Mouse (Mus musculus): ENCODE measurements around the gene Axl.

DNA sequence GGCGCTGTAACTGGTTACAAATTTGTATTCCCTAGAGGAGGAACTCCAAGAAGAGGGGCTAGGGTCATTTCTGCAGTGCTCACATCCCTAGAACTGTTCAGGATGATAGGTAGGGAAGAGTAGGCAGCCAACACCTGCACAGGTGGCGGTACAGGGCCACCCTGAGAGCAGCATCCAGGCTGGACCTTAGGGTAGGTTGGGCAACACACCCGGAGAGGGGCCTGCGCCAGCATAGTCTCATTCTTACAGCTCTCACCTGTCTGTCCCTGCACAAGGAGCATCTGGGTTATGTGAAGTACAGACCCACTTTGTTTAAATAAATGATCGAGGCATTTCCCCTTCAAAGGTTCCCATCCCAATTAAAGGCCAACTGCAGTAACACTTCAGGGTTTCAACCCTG is 67.7 kb downstream of the Axl start:
- no peak for TF ChIP-seq HCFC1 (IDR thresholded peaks at IDR 0.05; ENCODE audit: borderline replicate concordance, insufficient read depth, low read length)
- TF ChIP-seq ZNF384 (IDR thresholded peaks at IDR 0.05; ENCODE audit: low read depth, low read length): no peak
- no peak for TF ChIP-seq CHD2 (IDR thresholded peaks at IDR 0.05; ENCODE audit: low read depth, low read length)
- no peak for TF ChIP-seq ZC3H11A (IDR thresholded peaks at IDR 0.05; ENCODE audit: borderline replicate concordance, low read depth, low read length)
